Mouse (Mus musculus) bone marrow, adult 2 months (tissue): ENCODE data around the gene Gm28051.

Experiments
- CTCF ChIP-seq: fragments of 200-500 bp; IDR thresholded peaks from 2 replicates; pipeline ENCODE4 v1.5.1; 2011; ENCODE audit warnings: low read length, control low read depth; ENCODE audit not compliant: control insufficient read depth, insufficient read depth
- POLR2A ChIP-seq: fragments of 200-500 bp; IDR thresholded peaks from 2 replicates; pipeline ENCODE4 v1.6.1; 2011; ENCODE audit warnings: low read depth, mild to moderate bottlenecking, control low read depth, low read length, borderline replicate concordance; ENCODE audit not compliant: control insufficient read depth

GRCm38 (mm10) chr12:102729855-102730797 lies 27.4 kb downstream of the Gm28051 start:
- TF ChIP-seq POLR2A (no peak), CTCF (no peak)
